Mouse (Mus musculus): ENCODE data around the gene Rfxap. TPM values are rescaled to one million over a fixed set of nuclear protein-coding genes. Genes with fewer than 3 reads are reported as not detected.
A peak's percentile ranks its signal among the peaks of the same experiment; 100 is the strongest.

Gene Rfxap
- polyA plus RNA-seq, 1 experiment from 2014 or later, result 33.9 TPM

GRCm38 (mm10) chr3:54764418-54764817 is 43.2 kb downstream of the Rfxap start:
- H3K27ac ChIP-seq, result no peak overlapping the region
- H3K4me2 ChIP-seq (replicated peaks), result peak overlapping the region; percentile 33
- H3K4me1 ChIP-seq (replicated peaks), result no peaks in the 10 kb centered on the region
- no peaks in the 10 kb centered on the region for H3K27me3 ChIP-seq (replicated peaks)
- H3K9me3 ChIP-seq, result no peaks in the 10 kb centered on the region
- 69% methylated on average over 18 of the region's 18 CpGs for WGBS
- no peak overlapping the region for H3K9ac ChIP-seq
- H3K4me3 ChIP-seq (replicated peaks), result no peak overlapping the region
- ATAC-seq, result 0 out of 2 replicates have a peak, but pooled peaks have one; percentile 18
- H3K36me3 ChIP-seq, result no peaks in the 10 kb centered on the region

DNA sequence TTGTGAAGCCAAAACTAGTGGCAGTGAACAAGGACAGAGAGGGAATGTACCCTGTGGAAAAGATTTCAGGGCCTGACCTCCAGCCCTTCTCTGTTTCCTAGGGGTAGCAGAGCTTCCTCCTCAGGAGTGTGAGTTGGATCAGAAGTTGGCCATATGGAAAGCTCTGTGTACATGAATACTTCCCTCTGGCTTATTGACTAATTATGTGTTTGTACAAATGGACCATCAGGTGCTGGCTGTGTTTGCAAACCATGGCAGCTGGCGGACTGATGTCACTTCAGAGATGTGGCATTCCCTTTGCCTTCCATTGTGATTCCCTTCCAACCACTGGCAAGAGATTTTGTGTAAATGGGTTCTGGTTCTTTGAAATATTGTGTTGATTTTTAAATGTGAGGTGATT is 46.3 kb downstream of the Rfxap start:
- Histone ChIP-seq H3K27me3 (replicated peaks) (no peaks in the 10 kb centered on the region), H3K27ac (no peak overlapping the region), H3K9ac (no peak overlapping the region), H3K4me1 (replicated peaks) (peaks cover 1% of the 10 kb centered on the region; the same call in 1 of the 2 replicates), H3K9me3 (no peaks in the 10 kb centered on the region), H3K4me2 (replicated peaks) (no peak overlapping the region), H3K4me3 (replicated peaks) (no peak overlapping the region), H3K36me3 (no peaks in the 10 kb centered on the region)
- 85% methylated on average over 1 of the region's 1 CpGs for WGBS
- no peak for ATAC-seq

DNA sequence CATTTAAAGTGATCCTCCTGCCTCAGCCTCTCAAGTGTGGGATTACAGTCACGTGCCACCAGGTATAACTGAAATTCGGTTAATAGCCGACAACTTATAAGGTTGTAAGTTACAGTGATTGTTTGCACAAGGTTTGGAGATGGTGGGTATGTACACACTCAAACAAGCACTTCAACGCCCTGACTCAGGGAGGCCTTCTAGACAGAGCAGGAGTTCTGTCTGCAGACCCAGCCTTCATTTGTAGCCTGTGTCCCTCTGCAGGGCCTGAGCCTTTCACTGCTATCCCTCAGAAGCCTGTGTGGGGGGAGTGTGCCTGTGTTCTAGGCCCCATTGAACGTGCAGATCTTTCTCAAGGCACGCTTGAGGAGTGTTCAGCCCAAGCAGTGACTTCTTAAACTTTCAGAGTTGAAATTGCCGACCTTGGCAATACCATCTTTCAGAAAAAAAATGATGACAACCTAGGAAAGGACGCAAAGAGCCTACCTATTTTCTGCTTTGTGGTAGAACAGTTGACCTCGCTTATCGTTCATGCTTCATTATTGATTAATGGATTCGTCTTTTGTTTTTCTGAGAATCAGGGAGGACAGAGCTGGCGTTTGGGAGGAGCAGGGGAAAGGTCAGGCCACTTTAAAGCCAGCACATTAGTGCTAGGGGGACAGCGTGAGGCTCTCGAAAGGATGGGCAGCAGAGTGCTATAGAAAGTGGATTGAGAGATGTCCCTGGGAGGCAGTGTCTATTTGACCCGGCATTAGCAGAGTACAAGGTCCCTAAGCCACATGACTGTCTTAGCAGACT is 47.1 kb downstream of the Rfxap start:
- no peak overlapping the region for H3K4me2 ChIP-seq (replicated peaks)
- H3K4me3 ChIP-seq (replicated peaks), result no peak overlapping the region
- H3K9me3 ChIP-seq, result no peaks in the 10 kb centered on the region
- no peak overlapping the region for H3K27ac ChIP-seq
- 58% methylated on average over 15 of the region's 15 CpGs for WGBS
- ATAC-seq, result no peak
- peaks cover 2% of the 10 kb centered on the region; the same call in 1 of the 2 replicates for H3K27me3 ChIP-seq (replicated peaks)
- H3K9ac ChIP-seq, result no peak overlapping the region
- H3K4me1 ChIP-seq (replicated peaks), result peaks cover 4% of the 10 kb centered on the region; the same call in 1 of the 2 replicates
- H3K36me3 ChIP-seq, result no peaks in the 10 kb centered on the region

DNA sequence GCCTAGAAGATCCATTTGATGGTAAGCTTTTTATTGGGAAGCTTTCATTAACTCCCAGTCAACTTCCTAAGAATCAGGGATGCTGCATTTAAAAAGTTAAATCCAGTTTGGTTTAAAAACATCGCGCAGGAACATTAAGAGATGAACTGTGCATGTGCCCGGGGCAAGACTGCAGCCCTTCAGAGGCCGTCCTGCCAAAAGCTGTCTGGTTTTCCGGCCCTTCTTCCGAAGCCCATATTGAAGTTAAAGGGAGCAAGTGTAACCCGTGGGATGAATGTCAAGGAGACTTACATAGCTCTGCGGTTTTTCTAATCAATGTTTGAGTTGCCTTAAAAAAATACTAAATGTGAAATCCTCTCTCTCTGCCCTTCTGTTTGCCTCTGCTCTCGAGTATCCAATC is 48.4 kb downstream of the Rfxap start:
- Histone ChIP-seq H3K4me2 (replicated peaks) (no peak overlapping the region), H3K4me1 (replicated peaks) (peaks cover 9% of the 10 kb centered on the region; the same call in 1 of the 2 replicates), H3K27me3 (replicated peaks) (peaks cover 10% of the 10 kb centered on the region; the same call in 1 of the 2 replicates), H3K36me3 (no peaks in the 10 kb centered on the region), H3K4me3 (replicated peaks) (no peak overlapping the region), H3K9me3 (no peaks in the 10 kb centered on the region), H3K27ac (no peak overlapping the region), H3K9ac (no peak overlapping the region)
- 66% methylated on average over 9 of the region's 9 CpGs for WGBS
- ATAC-seq, result no peak

GRCm38 (mm10) chr3:54757446-54757845 is 50.1 kb downstream of the Rfxap start:
- Histone ChIP-seq H3K36me3 (no peaks in the 10 kb centered on the region), H3K4me3 (replicated peaks) (no peak overlapping the region), H3K27ac (no peak overlapping the region), H3K9me3 (no peaks in the 10 kb centered on the region), H3K4me2 (replicated peaks) (peak overlapping the region; percentile 6; the same call in 1 of the 2 replicates), H3K27me3 (replicated peaks) (peaks cover 10% of the 10 kb centered on the region; the same call in 1 of the 2 replicates), H3K4me1 (replicated peaks) (peaks cover 9% of the 10 kb centered on the region; the same call in 1 of the 2 replicates), H3K9ac (no peak overlapping the region)
- WGBS, result 63% methylated on average over 8 of the region's 8 CpGs
- no peak for ATAC-seq

GRCm38 (mm10) chr3:54756058-54756457 is 51.5 kb downstream of the Rfxap start:
- Histone ChIP-seq H3K27me3 (replicated peaks) (peaks cover 10% of the 10 kb centered on the region; the same call in 1 of the 2 replicates), H3K4me3 (replicated peaks) (peak overlapping the region; percentile 66), H3K4me2 (replicated peaks) (peak overlapping the region; percentile 91), H3K36me3 (0 out of 2 replicates have a peak, but pooled peaks cover 3% of the 10 kb centered on the region), H3K9me3 (no peaks in the 10 kb centered on the region), H3K9ac (peak overlapping the region; percentile 69; the same call in 1 of the 2 replicates), H3K4me1 (replicated peaks) (peaks cover 9% of the 10 kb centered on the region; the same call in 1 of the 2 replicates), H3K27ac (peak overlapping the region; percentile 83)
- peak; percentile 60 for ATAC-seq
- 4% methylated on average over 11 of the region's 11 CpGs for WGBS

DNA sequence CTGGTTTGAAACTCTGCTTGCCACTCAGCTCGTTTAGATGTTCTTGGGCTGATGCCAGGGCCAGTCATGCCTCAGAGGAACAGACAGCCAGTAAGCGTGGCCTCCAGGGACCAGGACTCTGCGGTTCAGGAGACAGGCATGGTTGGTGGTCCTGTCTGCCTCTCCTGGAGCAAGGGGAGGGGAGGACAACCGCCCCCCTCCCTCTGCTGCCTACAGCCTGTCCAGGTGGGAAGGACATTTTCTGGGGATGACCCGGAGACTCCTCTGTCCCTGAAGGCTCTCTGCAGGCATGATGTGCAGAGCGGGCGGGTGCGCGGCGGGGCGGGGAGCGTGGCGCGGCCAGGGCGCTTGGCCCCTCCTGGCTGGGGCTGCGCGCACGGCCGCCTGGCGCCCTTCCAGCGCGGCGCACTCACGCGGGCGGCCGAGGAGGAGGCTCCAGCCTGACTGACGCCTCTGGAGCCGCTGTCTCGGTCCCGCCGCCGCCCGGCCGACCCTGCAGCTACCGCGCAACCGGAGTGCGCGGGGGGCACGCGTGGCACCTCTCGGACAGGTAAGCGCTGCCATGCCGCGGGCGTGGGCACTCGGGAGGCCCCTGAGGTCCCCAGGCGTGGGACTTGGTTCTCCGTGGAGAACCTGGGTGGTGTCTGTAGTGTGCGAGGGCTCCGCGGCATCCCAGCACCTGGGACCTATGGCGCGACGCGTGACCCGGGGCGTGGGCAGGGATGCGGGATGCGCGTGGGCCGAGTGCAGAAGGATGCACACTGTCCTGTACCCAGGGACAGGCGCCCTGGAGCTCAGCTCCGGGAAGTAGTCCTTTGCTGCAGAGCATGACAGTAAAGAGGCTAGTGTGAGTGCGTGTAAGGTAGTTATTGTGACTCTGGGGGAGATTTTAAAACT is 52.2 kb downstream of the Rfxap start, which contains the start of gene Smad9:
Gene Smad9, plus strand, starts transcription at position 438 of the 897 bp plus-strand sequence.
- under 1% methylated on average over 66 of the region's 66 CpGs for WGBS
- Histone ChIP-seq H3K9ac (peak within 1 kb of the TSS; percentile 69), H3K27ac (peak within 1 kb of the TSS; percentile 83), H3K27me3 (replicated peaks) (peaks cover 10% of the 10 kb centered on the region; the same call in 1 of the 2 replicates), H3K36me3 (peaks cover 8% of the 10 kb centered on the region; the same call in 1 of the 2 replicates), H3K4me2 (replicated peaks) (peak within 1 kb of the TSS; percentile 91), H3K9me3 (no peaks in the 10 kb centered on the region), H3K4me3 (replicated peaks) (peak within 1 kb of the TSS; percentile 66), H3K4me1 (replicated peaks) (peaks cover 9% of the 10 kb centered on the region; the same call in 1 of the 2 replicates)
- peak; percentile 87 for ATAC-seq

- WGBS, result 70% methylated on average over 4 of the region's 4 CpGs
- Histone ChIP-seq H3K9me3 (no peaks in the 10 kb centered on the region), H3K4me1 (replicated peaks) (peaks cover 9% of the 10 kb centered on the region; the same call in 1 of the 2 replicates), H3K4me2 (replicated peaks) (no peak overlapping the region), H3K9ac (no peak overlapping the region), H3K4me3 (replicated peaks) (no peak overlapping the region), H3K27me3 (replicated peaks) (peaks cover 10% of the 10 kb centered on the region; the same call in 1 of the 2 replicates), H3K27ac (no peak overlapping the region), H3K36me3 (peaks cover 19% of the 10 kb centered on the region)
- no peak for ATAC-seq
Measured at GRCm38 (mm10) chr3:54753411-54753810, 54.2 kb downstream of the Rfxap start.

Other genes with a start within 250 kb of the Rfxap start
- gene Supt20, start 115.0 kb downstream of the Rfxap start, polyA plus RNA-seq (2015; fragmentation: Nextera tagmentation; extraction: Ambion mirVana), result 76.8 and 84.1 TPM in 2 replicates
- 0.28 TPM in 1 of 2 replicates, not detected in the other for gene Gm21958, start 93.4 kb downstream of the Rfxap start, polyA plus RNA-seq (2015; fragmentation: Nextera tagmentation; extraction: Ambion mirVana)
- gene Exosc8, start 72.4 kb downstream of the Rfxap start, polyA plus RNA-seq (2015; fragmentation: Nextera tagmentation; extraction: Ambion mirVana), result 100 and 110 TPM in 2 replicates
- 62.6 and 66.0 TPM in 2 replicates for gene Alg5, start 72.3 kb downstream of the Rfxap start, polyA plus RNA-seq (2015; fragmentation: Nextera tagmentation; extraction: Ambion mirVana)
- 1.5 and 1.6 TPM in 2 replicates for gene Smad9, start 52.2 kb downstream of the Rfxap start, polyA plus RNA-seq (2015; fragmentation: Nextera tagmentation; extraction: Ambion mirVana)
- 0.20 and 0.24 TPM in 2 replicates for gene Sertm1, start 108.1 kb upstream of the Rfxap start, polyA plus RNA-seq (2015; fragmentation: Nextera tagmentation; extraction: Ambion mirVana)
- 1.3 and 1.6 TPM in 2 replicates for gene Ccna1, start 247.7 kb upstream of the Rfxap start, polyA plus RNA-seq (2015; fragmentation: Nextera tagmentation; extraction: Ambion mirVana)